Mouse (Mus musculus) forebrain, embryonic 13.5 days (tissue): ENCODE data around the gene Gk5. TPM values are rescaled to one million over a fixed set of nuclear protein-coding genes. Genes with fewer than 3 reads are reported as not detected.

Experiments
- ATAC-seq: fragments of 200-750 bp; cut with Nextera tagmentation; 2 replicates; pipeline ENCODE4 v1.8.0; 2017
- H3K27ac ChIP-seq: fragments of 300-500 bp; sonication (generic); 2 replicates; pipeline ENCODE4 v1.5.1; 2015; ENCODE audit warnings: inconsistent platforms, mild to moderate bottlenecking, moderate library complexity
- H3K27me3 ChIP-seq: fragments of 300-500 bp; sonication (generic); 2 replicates; pipeline ENCODE4 v1.6.1; 2015; ENCODE audit warnings: mild to moderate bottlenecking, inconsistent platforms
- H3K36me3 ChIP-seq: fragments of 300-500 bp; sonication (generic); 2 replicates; pipeline ENCODE4 v1.6.1; 2015; ENCODE audit warnings: mild to moderate bottlenecking, inconsistent platforms; ENCODE audit not compliant: poor library complexity, severe bottlenecking
- H3K4me1 ChIP-seq: fragments of 300-500 bp; sonication (generic); 2 replicates; pipeline ENCODE4 v1.6.1; 2015; ENCODE audit warnings: inconsistent platforms
- H3K4me2 ChIP-seq: fragments of 300-500 bp; sonication (generic); 2 replicates; pipeline ENCODE4 v1.6.1; 2015; ENCODE audit warnings: inconsistent platforms, mild to moderate bottlenecking, moderate library complexity
- H3K4me3 ChIP-seq: fragments of 300-500 bp; sonication (generic); 2 replicates; pipeline ENCODE4 v1.5.1; 2015; ENCODE audit warnings: mild to moderate bottlenecking, inconsistent platforms
- H3K9ac ChIP-seq: fragments of 300-500 bp; sonication (generic); 2 replicates; pipeline ENCODE4 v1.6.1; 2015; ENCODE audit warnings: mild to moderate bottlenecking, inconsistent platforms
- H3K9me3 ChIP-seq: fragments of 300-500 bp; sonication (generic); replicated peaks from 2 replicates; pipeline ENCODE4 v1.6.1; 2016; ENCODE audit warnings: inconsistent platforms
- WGBS: fragments of 180-500 bp; shearing (Covaris S2); methylation state at CpG from one replicate; pipeline ENCODE4 v1.1.7; 2015; 5-methylcytosine and 5-hydroxymethylcytosine counted together
- polyA plus RNA-seq: library from polyadenylated mRNA; unstranded; fragments of >200 nt; fragmentation: Nextera tagmentation; extraction: Ambion mirVana; gene quantifications from 2 replicates; pipeline ENCODE4 v1.2.1, GENCODE M21; 2015

Gk5 gene
- polyA plus RNA-seq, 1 experiment from 2014 or later, result 1.9 TPM

- H3K4me3 ChIP-seq, result no peak overlapping the region
These were observed 946 bp upstream of the Gk5 start for GRCm38 (mm10) chr9:96118216-96118615.

GRCm38 (mm10) chr9:96127972-96128371 is 8.8 kb downstream of the Gk5 start:
- H3K4me2 ChIP-seq, result no peak overlapping the region
- H3K4me3 ChIP-seq, result no peak overlapping the region
- H3K27ac ChIP-seq, result no peak overlapping the region
- H3K4me1 ChIP-seq, result no peaks in the 10 kb centered on the region
- H3K36me3 ChIP-seq, result no peaks in the 10 kb centered on the region
- ATAC-seq, result no peak
- no peak overlapping the region for H3K9ac ChIP-seq
- H3K27me3 ChIP-seq, result no peaks in the 10 kb centered on the region
- H3K9me3 ChIP-seq, result no peaks in the 10 kb centered on the region
- WGBS, result 39% methylated on average over 5 of the region's 5 CpGs

More at GRCm38 (mm10) chr9:96118216-96118615, 946 bp upstream of the Gk5 start:
- Histone ChIP-seq H3K9ac (no peak overlapping the region), H3K27ac (no peak overlapping the region), H3K4me1 (peaks cover 5% of the 10 kb centered on the region; the same call in 1 of the 2 replicates), H3K4me2 (peak overlapping the region; percentile 73), H3K27me3 (0 out of 2 replicates have a peak, but pooled peaks cover 2% of the 10 kb centered on the region), H3K9me3 (no peaks in the 10 kb centered on the region), H3K36me3 (no peaks in the 10 kb centered on the region)
- no peak for ATAC-seq
- 82% methylated on average over 4 of the region's 4 CpGs for WGBS

GRCm38 (mm10) chr9:96132956-96133603 is 13.9 kb downstream of the Gk5 start:
- 81% methylated on average over 4 of the region's 4 CpGs for WGBS
- Histone ChIP-seq H3K27ac (no peak overlapping the region), H3K4me1 (no peaks in the 10 kb centered on the region), H3K36me3 (no peaks in the 10 kb centered on the region), H3K4me2 (no peak overlapping the region), H3K9ac (no peak overlapping the region), H3K9me3 (no peaks in the 10 kb centered on the region), H3K4me3 (no peak overlapping the region), H3K27me3 (no peaks in the 10 kb centered on the region)
- no peak for ATAC-seq

GRCm38 (mm10) chr9:96134470-96134869 is 15.3 kb downstream of the Gk5 start:
- Histone ChIP-seq H3K4me2 (no peak overlapping the region), H3K4me1 (no peaks in the 10 kb centered on the region), H3K36me3 (no peaks in the 10 kb centered on the region), H3K27ac (no peak overlapping the region), H3K9ac (no peak overlapping the region), H3K4me3 (no peak overlapping the region), H3K27me3 (no peaks in the 10 kb centered on the region), H3K9me3 (no peaks in the 10 kb centered on the region)
- ATAC-seq, result no peak
- WGBS, result 71% methylated on average over 7 of the region's 7 CpGs

- ATAC-seq, result no peak
- Histone ChIP-seq H3K4me3 (no peak overlapping the region), H3K27me3 (no peaks in the 10 kb centered on the region), H3K4me2 (no peak overlapping the region), H3K36me3 (no peaks in the 10 kb centered on the region), H3K9ac (no peak overlapping the region), H3K27ac (no peak overlapping the region), H3K4me1 (no peaks in the 10 kb centered on the region), H3K9me3 (no peaks in the 10 kb centered on the region)
- WGBS, result 63% methylated on average over 8 of the region's 8 CpGs
These were observed 15.8 kb downstream of the Gk5 start for GRCm38 (mm10) chr9:96134916-96135315.

GRCm38 (mm10) chr9:96135461-96135860 is 16.3 kb downstream of the Gk5 start:
- 44% methylated on average over 7 of the region's 7 CpGs for WGBS

GRCm38 (mm10) chr9:96138958-96139357 is 19.8 kb downstream of the Gk5 start:
- Histone ChIP-seq H3K9ac (no peak overlapping the region), H3K36me3 (no peaks in the 10 kb centered on the region), H3K4me2 (no peak overlapping the region), H3K27ac (no peak overlapping the region), H3K9me3 (no peaks in the 10 kb centered on the region), H3K27me3 (no peaks in the 10 kb centered on the region), H3K4me3 (no peak overlapping the region), H3K4me1 (no peaks in the 10 kb centered on the region)
- 94% methylated on average over 9 of the region's 9 CpGs for WGBS
- no peak for ATAC-seq

More at GRCm38 (mm10) chr9:96135461-96135860, 16.3 kb downstream of the Gk5 start:
- Histone ChIP-seq H3K4me1 (no peaks in the 10 kb centered on the region), H3K4me3 (no peak overlapping the region), H3K36me3 (no peaks in the 10 kb centered on the region), H3K9ac (no peak overlapping the region; the same call in 1 of the 2 replicates), H3K27ac (no peak overlapping the region), H3K9me3 (no peaks in the 10 kb centered on the region), H3K4me2 (no peak overlapping the region), H3K27me3 (no peaks in the 10 kb centered on the region)
- ATAC-seq, result no peak

- Histone ChIP-seq H3K4me1 (no peaks in the 10 kb centered on the region), H3K27ac (no peak overlapping the region), H3K9me3 (no peaks in the 10 kb centered on the region), H3K27me3 (no peaks in the 10 kb centered on the region), H3K4me3 (no peak overlapping the region), H3K9ac (no peak overlapping the region), H3K36me3 (no peaks in the 10 kb centered on the region), H3K4me2 (no peak overlapping the region)
- WGBS, result 45% methylated on average over 5 of the region's 5 CpGs
- no peak for ATAC-seq
These were observed 20.7 kb downstream of the Gk5 start for GRCm38 (mm10) chr9:96139876-96140275.

GRCm38 (mm10) chr9:96140931-96141330 is 21.8 kb downstream of the Gk5 start:
- WGBS, result 65% methylated on average over 7 of the region's 7 CpGs
- H3K4me1 ChIP-seq, result no peaks in the 10 kb centered on the region
- H3K9ac ChIP-seq, result no peak overlapping the region
- no peaks in the 10 kb centered on the region for H3K36me3 ChIP-seq
- no peak overlapping the region for H3K27ac ChIP-seq
- H3K9me3 ChIP-seq, result no peaks in the 10 kb centered on the region
- no peaks in the 10 kb centered on the region for H3K27me3 ChIP-seq
- no peak for ATAC-seq
- H3K4me2 ChIP-seq, result no peak overlapping the region
- H3K4me3 ChIP-seq, result no peak overlapping the region

- 65% methylated on average over 6 of the region's 6 CpGs for WGBS
- Histone ChIP-seq H3K4me3 (no peak overlapping the region), H3K36me3 (no peaks in the 10 kb centered on the region), H3K4me1 (no peaks in the 10 kb centered on the region), H3K27me3 (no peaks in the 10 kb centered on the region), H3K4me2 (no peak overlapping the region), H3K9me3 (no peaks in the 10 kb centered on the region), H3K27ac (no peak overlapping the region), H3K9ac (no peak overlapping the region)
- no peak for ATAC-seq
These were observed 23.3 kb downstream of the Gk5 start for GRCm38 (mm10) chr9:96142499-96142898.

- Histone ChIP-seq H3K9me3 (no peaks in the 10 kb centered on the region), H3K4me3 (no peak overlapping the region), H3K4me1 (no peaks in the 10 kb centered on the region), H3K36me3 (no peaks in the 10 kb centered on the region), H3K4me2 (no peak overlapping the region), H3K9ac (no peak overlapping the region), H3K27me3 (no peaks in the 10 kb centered on the region), H3K27ac (no peak overlapping the region)
- ATAC-seq, result no peak
- 87% methylated on average over 4 of the region's 4 CpGs for WGBS
These were observed 24.5 kb downstream of the Gk5 start for GRCm38 (mm10) chr9:96143633-96144032.

GRCm38 (mm10) chr9:96144883-96145282 is 25.7 kb downstream of the Gk5 start:
- H3K27ac ChIP-seq, result no peak overlapping the region
- no peak for ATAC-seq

GRCm38 (mm10) chr9:96152801-96153200 is 33.6 kb downstream of the Gk5 start:
- no peak overlapping the region for H3K4me2 ChIP-seq
- H3K36me3 ChIP-seq, result no peaks in the 10 kb centered on the region
- no peak overlapping the region for H3K4me3 ChIP-seq
- no peak for ATAC-seq
- H3K27ac ChIP-seq, result no peak overlapping the region
- no peak overlapping the region for H3K9ac ChIP-seq
- H3K27me3 ChIP-seq, result no peaks in the 10 kb centered on the region
- no peaks in the 10 kb centered on the region for H3K9me3 ChIP-seq
- whole genome bisulfite sequencing, result 90% methylated on average over 7 of the region's 7 CpGs
- H3K4me1 ChIP-seq, result no peaks in the 10 kb centered on the region

More at GRCm38 (mm10) chr9:96144883-96145282, 25.7 kb downstream of the Gk5 start:
- no peak overlapping the region for H3K4me3 ChIP-seq
- H3K9me3 ChIP-seq, result no peaks in the 10 kb centered on the region
- no peak overlapping the region for H3K4me2 ChIP-seq
- H3K27me3 ChIP-seq, result no peaks in the 10 kb centered on the region
- no peaks in the 10 kb centered on the region for H3K4me1 ChIP-seq
- H3K36me3 ChIP-seq, result no peaks in the 10 kb centered on the region
- H3K9ac ChIP-seq, result no peak overlapping the region
